Mouse (Mus musculus): ENCODE measurements around the gene Rab14. TPM values are rescaled to one million over a fixed set of nuclear protein-coding genes. Genes with fewer than 3 reads are reported as not detected.
A peak's percentile ranks its signal among the peaks of the same experiment; 100 is the strongest.

Gene Rab14
- total RNA-seq, 4 experiments from 2014 or later = 215 to 240 (median 217) TPM

DNA sequence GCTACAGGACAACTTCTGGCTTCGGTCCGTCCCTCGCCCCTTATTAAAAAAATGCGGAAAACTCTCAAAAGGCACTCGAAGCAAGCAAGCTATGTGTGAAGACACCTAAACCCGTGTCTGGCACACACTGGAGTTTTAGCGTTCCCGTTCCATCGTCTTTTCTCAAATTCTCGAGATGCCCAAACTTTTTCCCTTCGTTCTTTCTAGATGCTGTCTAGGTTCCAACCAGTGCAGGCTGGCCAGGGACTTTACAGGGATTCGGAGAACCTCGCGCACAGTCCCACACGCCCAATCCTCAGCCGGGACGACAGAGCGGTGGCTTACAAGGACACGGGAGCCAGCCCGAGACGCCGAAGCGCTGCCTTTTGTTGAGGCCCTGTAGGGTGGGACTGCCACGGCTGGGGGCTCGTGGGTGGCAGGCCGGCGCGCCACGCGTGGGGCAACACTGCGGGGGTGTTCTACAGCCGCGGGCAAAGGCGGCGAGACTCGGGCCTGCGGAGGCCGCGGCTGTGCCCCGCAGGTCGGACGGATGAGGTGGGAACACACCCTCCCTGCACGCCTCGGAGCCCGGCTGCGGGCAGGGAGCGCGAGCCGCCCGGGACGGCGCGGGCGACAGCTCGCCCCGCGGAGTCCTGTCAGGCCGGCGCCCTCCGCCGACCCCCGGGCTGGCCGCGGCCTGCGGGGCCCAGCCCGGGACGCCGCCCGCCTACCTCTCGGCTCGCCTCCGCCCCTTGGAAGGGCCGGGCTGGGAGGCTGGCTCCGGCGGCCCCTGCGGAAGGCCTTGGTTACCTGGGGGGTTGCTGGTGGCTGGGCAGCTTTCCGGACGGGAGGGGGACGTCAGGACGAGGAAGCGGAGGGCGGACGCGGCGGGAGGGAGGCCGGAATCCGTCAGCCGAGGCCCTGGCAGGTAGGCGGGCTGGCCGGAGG lies 686 bp downstream of the Rab14 start:
- DNase-seq (ENCODE audit: low spot score in 2 of 2) = peak in 1 of 2 experiments; percentile 42

- DNase-seq (ENCODE audit: low spot score in 2 of 2) = no peak
These were observed 1.4 kb downstream of the Rab14 start for GRCm38 (mm10) chr2:35199541-35199940.

DNA sequence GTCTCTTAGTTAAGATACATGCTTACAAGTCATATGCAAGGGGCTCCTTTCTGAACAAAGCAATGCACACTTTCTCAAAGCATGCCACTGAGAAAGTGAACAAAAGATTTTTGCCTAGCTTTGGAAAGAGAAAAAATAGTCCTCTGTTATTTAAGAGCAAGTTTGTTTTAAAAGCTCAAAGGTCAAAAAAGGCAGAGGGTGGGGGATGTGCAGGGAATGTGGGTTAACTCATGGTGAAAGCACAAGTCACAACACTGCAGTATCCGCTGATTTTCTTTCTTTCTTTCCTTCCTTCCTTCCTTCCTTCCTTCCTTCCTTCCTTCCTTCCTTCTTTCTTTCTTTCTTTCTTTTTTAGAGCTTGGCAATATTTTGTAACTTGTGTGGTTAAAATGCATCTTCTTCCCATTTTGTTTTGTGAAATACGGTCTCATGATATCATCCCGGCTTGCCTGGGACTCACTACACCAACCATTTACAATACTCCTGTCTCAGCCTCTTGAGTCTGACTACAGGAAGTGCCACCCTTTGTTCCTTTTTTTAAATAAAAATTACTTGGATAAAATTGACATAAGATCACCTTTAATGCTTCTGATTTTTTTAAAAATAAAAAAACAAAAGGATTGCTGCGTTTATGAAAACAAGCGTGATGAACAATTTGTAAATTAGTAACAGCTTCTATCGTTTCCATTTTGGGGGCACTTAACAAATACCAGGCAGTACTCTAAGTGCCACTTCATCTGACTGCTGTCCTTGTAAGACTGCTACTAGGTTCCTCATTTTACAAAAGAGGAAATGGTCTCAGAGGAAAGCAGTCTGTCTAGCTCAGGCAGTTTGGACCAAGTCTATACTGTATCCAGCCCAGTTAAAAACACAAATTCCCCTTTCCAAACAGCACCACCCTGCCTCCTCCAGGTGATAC lies 5.0 kb downstream of the Rab14 start:
- no peak for DNase-seq (ENCODE audit: low spot score in 2 of 2)

DNA sequence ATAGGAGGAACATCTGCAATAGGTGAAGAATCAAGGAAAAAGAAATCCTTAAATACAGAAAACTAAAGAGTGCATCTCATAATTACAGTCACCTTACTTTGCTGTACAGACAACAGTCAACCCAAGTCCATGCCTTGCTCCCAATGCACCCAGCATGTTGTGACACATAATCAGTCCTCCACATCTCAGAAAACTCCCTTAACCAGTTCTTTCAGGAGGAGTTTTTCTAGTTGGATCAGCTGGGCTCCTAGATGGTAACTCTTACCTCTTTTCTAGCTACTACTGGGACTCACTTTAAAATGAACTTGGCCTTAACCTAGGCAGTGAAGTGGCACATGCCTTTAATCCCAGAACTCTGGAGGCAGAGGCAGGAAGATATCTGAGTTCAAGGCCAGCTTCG lies 6.9 kb downstream of the Rab14 start:
- DNase-seq (ENCODE audit: low spot score in 2 of 2) = no peak

GRCm38 (mm10) chr2:35188929-35189328 lies 12.0 kb downstream of the Rab14 start:
- no peak for DNase-seq (ENCODE audit: low spot score in 2 of 2)

- DNase-seq (ENCODE audit: low spot score in 2 of 2) = no peak
These were observed 17.7 kb downstream of the Rab14 start for GRCm38 (mm10) chr2:35183115-35183673.

- DNase-seq (ENCODE audit: low spot score in 2 of 2) = no peak
These were observed 22.8 kb downstream of the Rab14 start for GRCm38 (mm10) chr2:35178153-35178552.

- no peak for DNase-seq (ENCODE audit: low spot score in 2 of 2)
These were observed 25.4 kb downstream of the Rab14 start for GRCm38 (mm10) chr2:35175281-35176065.

GRCm38 (mm10) chr2:35174100-35174499 lies 26.8 kb downstream of the Rab14 start:
- no peak for DNase-seq (ENCODE audit: low spot score in 2 of 2)

GRCm38 (mm10) chr2:35173666-35174065 lies 27.3 kb downstream of the Rab14 start:
- DNase-seq (ENCODE audit: low spot score in 2 of 2) = no peak

DNA sequence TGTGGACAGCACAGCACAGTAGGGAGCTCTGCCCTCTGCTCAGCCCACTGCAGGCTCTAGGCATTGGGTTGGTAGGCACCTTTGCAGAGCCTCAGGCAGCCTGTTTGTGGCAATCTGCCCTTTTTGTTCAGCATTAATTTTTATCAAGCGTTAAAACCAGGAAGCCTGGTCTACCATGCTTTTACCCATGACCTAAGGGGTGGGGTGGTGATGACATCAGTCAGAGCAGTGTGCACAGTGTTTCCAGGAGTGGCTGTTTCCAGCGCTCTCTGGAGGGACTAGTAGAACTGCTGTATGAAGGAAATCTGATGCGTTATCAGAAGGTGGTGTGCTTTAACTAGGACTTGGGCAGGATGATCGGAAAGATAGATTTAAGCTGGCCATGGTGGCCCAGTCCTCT lies 28.7 kb downstream of the Rab14 start:
- DNase-seq (ENCODE audit: low spot score in 2 of 2) = no peak

DNA sequence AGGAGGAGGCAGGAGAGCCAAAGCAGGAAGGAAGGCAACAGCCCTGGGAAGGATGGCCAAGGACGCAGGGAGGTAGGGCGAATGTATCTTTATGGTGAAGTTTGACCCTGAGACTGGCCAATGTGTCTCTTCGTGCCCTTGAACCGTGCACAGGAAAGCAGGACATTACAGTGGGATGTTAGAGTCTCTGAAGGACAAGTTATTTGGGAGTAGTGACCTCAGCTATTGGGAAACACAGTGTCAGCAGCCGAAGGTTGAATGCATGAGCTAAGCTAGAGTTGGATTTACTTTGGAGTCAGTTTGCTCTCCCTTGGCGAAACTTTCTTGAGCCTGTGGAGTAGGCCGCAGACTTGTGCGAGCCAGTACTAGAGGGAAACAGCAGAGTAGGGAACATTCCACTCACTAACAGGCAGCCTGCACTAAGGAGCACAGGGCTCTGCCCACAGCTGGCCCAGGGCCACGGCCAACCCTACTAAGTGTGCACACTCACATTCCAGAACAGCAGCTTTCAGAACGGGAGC lies 29.5 kb downstream of the Rab14 start:
- no peak for DNase-seq (ENCODE audit: low spot score in 2 of 2)

DNA sequence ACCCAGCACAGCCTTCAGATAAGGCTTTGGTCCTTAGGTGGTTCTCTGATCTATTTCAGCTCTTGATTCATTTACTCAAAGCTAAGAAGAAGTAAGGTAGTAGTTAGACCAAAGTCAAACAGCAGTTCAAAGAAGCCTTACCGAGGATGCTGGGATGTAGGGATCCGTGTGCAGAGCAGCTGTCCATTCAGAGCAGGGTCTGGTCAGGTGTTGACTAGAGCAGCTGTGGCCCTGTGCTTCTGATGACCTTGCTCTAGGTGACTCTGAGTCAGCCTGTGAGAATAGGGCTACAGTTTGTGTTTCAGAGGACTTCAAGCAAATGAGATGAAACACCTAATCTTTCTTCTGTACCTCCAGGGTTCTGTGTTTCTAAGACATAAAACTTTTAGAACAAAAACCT lies 31.5 kb downstream of the Rab14 start:
- DNase-seq (ENCODE audit: low spot score in 2 of 2) = no peak

- no peak for DNase-seq (ENCODE audit: low spot score in 2 of 2)
These were observed 34.1 kb downstream of the Rab14 start for GRCm38 (mm10) chr2:35166816-35167215.

DNA sequence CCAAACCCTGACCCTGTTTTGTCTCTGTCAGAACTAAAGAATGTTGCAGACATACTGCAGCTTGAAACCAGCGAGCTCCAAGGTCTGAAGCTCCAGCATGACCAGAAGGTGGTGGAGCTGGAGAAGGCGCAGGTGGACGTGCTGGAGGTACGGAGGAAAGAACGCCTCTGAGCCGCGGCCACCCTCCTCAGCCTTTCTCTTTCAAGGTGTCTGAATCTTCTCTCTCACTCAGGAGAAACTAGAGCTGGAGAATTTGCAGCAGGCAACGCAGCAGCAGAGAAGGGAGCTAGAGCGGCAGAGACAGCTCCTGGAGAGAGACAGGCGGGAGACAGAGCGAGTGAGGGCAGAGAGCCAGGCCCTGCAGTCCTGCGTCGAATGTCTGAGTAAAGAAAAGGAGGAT lies 35.5 kb downstream of the Rab14 start:
- DNase-seq (ENCODE audit: low spot score in 2 of 2) = no peak

GRCm38 (mm10) chr2:35163396-35163795 lies 37.5 kb downstream of the Rab14 start:
- DNase-seq (ENCODE audit: low spot score in 2 of 2) = no peak

- DNase-seq (ENCODE audit: low spot score in 2 of 2) = no peak
These were observed 39.0 kb downstream of the Rab14 start for GRCm38 (mm10) chr2:35161846-35162488.

GRCm38 (mm10) chr2:35160206-35160605 lies 40.7 kb downstream of the Rab14 start:
- no peak for DNase-seq (ENCODE audit: low spot score in 2 of 2)

GRCm38 (mm10) chr2:35158358-35158757 lies 42.6 kb downstream of the Rab14 start:
- no peak for DNase-seq (ENCODE audit: low spot score in 2 of 2)

DNA sequence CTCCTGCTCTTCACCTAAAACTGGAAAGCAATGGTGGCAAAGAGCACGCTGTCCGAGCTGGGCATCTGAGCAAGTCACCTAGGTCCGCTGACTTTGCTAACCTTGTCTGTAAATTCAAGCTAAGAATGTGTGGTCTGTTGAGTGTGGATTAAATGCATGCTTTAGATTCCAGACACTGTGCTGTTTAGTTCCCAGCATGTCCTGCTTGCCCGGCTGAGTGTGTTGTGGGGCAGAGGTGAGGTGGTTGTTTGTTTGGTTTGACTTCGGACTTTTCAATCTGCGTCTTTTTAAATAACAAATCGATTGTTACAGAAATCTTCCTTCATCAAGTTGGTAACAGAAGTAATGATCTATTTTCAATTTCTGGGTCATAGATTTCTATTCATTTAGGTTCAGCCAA lies 43.1 kb downstream of the Rab14 start:
- no peak for DNase-seq (ENCODE audit: low spot score in 2 of 2)
